Mouse (Mus musculus) E14TG2a.4 (cell line): ENCODE measurements at regions not wholly inside any gene's neighbourhood (a gene's known extent, or its start where the extent isn't known, plus 50 kb on each side); places are given as distances from the start of the nearest gene placed in this dataset.

ENCODE experiments used
- CTCF ChIP-seq: conservative IDR thresholded peaks from 2 replicates; pipeline ENCODE4 v1.5.1; 2014; ENCODE audit warnings: low read length
- NANOG ChIP-seq: IDR thresholded peaks from 2 replicates; pipeline ENCODE4 v1.6.1; 2014; ENCODE audit warnings: borderline replicate concordance, low read length, mixed read lengths
- POU5F1 ChIP-seq: IDR thresholded peaks from 2 replicates; pipeline ENCODE4 v1.6.1; 2014; ENCODE audit warnings: low read length, borderline replicate concordance

DNA sequence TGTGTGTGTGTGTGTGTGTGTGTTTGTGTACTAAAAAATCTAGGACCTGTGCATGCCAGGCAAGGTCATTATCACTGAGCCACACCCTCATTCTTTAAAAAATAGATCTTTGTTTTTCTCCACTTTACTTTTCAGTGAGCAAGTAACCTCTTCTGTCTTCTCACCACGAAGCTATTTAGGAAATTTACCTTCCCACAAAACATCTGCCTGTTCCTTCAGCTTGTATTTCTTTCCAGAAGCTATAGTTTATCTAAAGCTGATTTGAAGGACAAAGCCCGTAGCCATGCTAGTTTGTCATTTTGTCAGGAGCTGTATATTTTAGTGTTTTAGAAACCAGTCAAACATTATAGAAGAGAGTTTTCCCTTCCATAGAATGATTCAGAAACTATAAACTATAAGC, 455.0 kb downstream of the Wdr20rt start:
- TF ChIP-seq CTCF (no peak), NANOG (no peak), POU5F1 (no peak)
